Mouse (Mus musculus): Measurements from ENCODE around the gene Fam208a. TPM values are rescaled to one million over a fixed set of nuclear protein-coding genes. Genes with fewer than 3 reads are reported as not detected.

The Fam208a gene
- polyA plus RNA-seq, 1 experiment from 2014 or later, result 22.8 TPM

DNA sequence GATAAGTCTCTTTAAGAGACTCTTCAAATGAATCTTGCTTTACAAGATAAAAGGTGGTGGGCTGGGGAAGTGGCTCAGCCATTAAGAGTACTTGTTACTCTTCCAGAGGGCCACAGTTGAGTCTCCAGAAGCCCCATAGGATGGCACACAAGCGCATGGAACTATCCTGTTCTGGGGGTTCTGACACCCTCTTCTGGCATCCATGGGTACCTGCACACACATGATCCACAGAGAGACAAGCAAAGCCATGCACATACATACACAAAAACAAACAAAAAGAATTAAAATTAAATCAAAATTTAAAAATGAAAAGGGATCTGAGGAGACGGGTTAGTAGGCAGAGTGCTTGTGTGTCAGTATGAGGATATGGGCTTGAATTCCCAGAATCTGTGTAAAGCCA lies 36.0 kb upstream of the Fam208a start:
- no peak overlapping the region for H3K27ac ChIP-seq (ENCODE audit: low read length)
- H3K9ac ChIP-seq (replicated peaks; ENCODE audit: low read depth, low read length), result no peak overlapping the region
- H3K36me3 ChIP-seq (ENCODE audit: control insufficient read depth, insufficient read depth, low read length), result no peaks in the 10 kb centered on the region
- H3K4me3 ChIP-seq (ENCODE audit: low read depth, low read length), result no peak overlapping the region
- H3K4me2 ChIP-seq (replicated peaks; ENCODE audit: low read depth, low read length), result no peak overlapping the region
- H3K27me3 ChIP-seq (ENCODE audit: control insufficient read depth, insufficient read depth, low read length), result no peaks in the 10 kb centered on the region
- 0 out of 2 replicates have a peak, but pooled peaks cover 2% of the 10 kb centered on the region for H3K4me1 ChIP-seq (ENCODE audit: control insufficient read depth, insufficient read depth, low read length)
- 87% methylated on average over 2 of the region's 2 CpGs for WGBS
- ATAC-seq (ENCODE audit: insufficient number of reproducible peaks, insufficient read depth, low FRiP score, low read depth), result no peak
- no peaks in the 10 kb centered on the region for H3K9me3 ChIP-seq (ENCODE audit: control insufficient read depth, low read depth, low read length)

DNA sequence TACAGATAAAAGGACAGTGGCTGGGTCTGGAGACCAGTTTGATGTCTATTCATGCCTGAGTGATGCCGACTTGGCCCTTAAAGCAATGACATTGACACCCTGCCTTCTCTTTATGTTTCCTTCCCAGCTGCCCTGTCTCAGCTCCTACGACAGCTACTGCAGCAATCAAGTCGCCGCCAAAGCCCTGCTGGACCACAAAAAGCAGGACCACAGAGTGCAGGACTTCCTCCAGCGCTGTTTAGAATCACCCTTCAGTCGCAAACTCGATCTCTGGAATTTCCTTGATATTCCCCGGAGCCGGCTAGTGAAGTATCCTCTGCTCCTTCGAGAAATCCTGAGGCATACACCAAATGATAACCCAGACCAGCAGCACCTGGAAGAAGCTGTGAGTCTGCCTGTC lies 34.8 kb upstream of the Fam208a start:
- 50% methylated on average over 10 of the region's 10 CpGs for WGBS
- ATAC-seq (ENCODE audit: insufficient number of reproducible peaks, insufficient read depth, low FRiP score, low read depth), result no peak

DNA sequence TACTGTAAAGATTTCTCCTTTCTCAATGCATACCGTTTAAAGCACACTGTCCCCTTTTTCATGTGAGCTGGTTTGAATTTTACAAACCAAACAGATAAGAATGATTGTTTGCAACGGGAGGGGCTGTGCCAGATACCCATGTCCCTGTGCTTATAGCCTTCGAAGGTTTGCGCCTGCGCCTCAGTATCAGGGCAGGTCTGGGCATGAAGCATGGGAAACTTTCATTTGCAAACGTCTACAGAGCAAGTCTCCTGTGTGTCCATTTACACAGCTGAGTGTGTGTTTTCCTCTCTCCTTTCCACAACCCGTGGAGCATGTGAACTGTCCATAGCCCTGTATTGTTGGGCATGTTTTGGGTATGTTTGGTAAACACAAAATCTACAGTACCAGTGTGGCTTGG lies 32.2 kb upstream of the Fam208a start:
- ATAC-seq (ENCODE audit: insufficient number of reproducible peaks, insufficient read depth, low FRiP score, low read depth), result no peak
- Histone ChIP-seq H3K4me2 (replicated peaks; ENCODE audit: low read depth, low read length) (no peak overlapping the region), H3K36me3 (ENCODE audit: control insufficient read depth, insufficient read depth, low read length) (no peaks in the 10 kb centered on the region), H3K9ac (replicated peaks; ENCODE audit: low read depth, low read length) (no peak overlapping the region), H3K27me3 (ENCODE audit: control insufficient read depth, insufficient read depth, low read length) (no peaks in the 10 kb centered on the region), H3K4me1 (ENCODE audit: control insufficient read depth, insufficient read depth, low read length) (0 out of 2 replicates have a peak, but pooled peaks cover 2% of the 10 kb centered on the region), H3K27ac (ENCODE audit: low read length) (no peak overlapping the region), H3K9me3 (ENCODE audit: control insufficient read depth, low read depth, low read length) (no peaks in the 10 kb centered on the region), H3K4me3 (ENCODE audit: low read depth, low read length) (no peak overlapping the region)
- 66% methylated on average over 7 of the region's 7 CpGs for WGBS

More for the DNA sequence above, 34.8 kb upstream of the Fam208a start:
- no peaks in the 10 kb centered on the region for H3K9me3 ChIP-seq (ENCODE audit: control insufficient read depth, low read depth, low read length)
- no peaks in the 10 kb centered on the region for H3K27me3 ChIP-seq (ENCODE audit: control insufficient read depth, insufficient read depth, low read length)
- H3K4me3 ChIP-seq (ENCODE audit: low read depth, low read length), result no peak overlapping the region
- H3K9ac ChIP-seq (replicated peaks; ENCODE audit: low read depth, low read length), result no peak overlapping the region
- H3K27ac ChIP-seq (ENCODE audit: low read length), result no peak overlapping the region
- 0 out of 2 replicates have a peak, but pooled peaks cover 2% of the 10 kb centered on the region for H3K4me1 ChIP-seq (ENCODE audit: control insufficient read depth, insufficient read depth, low read length)
- H3K36me3 ChIP-seq (ENCODE audit: control insufficient read depth, insufficient read depth, low read length), result no peaks in the 10 kb centered on the region
- H3K4me2 ChIP-seq (replicated peaks; ENCODE audit: low read depth, low read length), result no peak overlapping the region

DNA sequence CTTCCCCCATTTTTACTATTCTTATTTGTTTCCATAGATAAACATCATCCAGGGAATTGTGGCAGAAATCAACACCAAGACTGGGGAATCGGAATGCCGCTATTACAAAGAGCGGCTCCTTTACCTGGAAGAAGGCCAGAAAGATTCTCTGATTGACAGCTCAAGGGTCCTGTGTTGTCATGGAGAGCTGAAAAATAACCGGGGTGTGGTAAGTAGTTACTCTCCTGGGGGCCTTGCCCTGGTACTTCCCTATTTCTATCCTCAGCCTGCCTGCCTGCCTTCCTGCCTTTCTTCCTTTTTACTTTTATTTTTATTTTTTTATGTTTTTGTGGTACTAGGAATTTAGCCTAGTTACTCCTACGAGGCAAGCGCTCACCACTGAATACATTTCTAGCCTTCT lies 31.1 kb upstream of the Fam208a start:
- Histone ChIP-seq H3K9ac (replicated peaks; ENCODE audit: low read depth, low read length) (no peak overlapping the region), H3K4me2 (replicated peaks; ENCODE audit: low read depth, low read length) (no peak overlapping the region), H3K36me3 (ENCODE audit: control insufficient read depth, insufficient read depth, low read length) (no peaks in the 10 kb centered on the region), H3K27me3 (ENCODE audit: control insufficient read depth, insufficient read depth, low read length) (no peaks in the 10 kb centered on the region), H3K4me3 (ENCODE audit: low read depth, low read length) (no peak overlapping the region), H3K9me3 (ENCODE audit: control insufficient read depth, low read depth, low read length) (no peaks in the 10 kb centered on the region), H3K27ac (ENCODE audit: low read length) (no peak overlapping the region), H3K4me1 (ENCODE audit: control insufficient read depth, insufficient read depth, low read length) (no peaks in the 10 kb centered on the region)
- 90% methylated on average over 6 of the region's 6 CpGs for WGBS
- no peak for ATAC-seq (ENCODE audit: insufficient number of reproducible peaks, insufficient read depth, low FRiP score, low read depth)

DNA sequence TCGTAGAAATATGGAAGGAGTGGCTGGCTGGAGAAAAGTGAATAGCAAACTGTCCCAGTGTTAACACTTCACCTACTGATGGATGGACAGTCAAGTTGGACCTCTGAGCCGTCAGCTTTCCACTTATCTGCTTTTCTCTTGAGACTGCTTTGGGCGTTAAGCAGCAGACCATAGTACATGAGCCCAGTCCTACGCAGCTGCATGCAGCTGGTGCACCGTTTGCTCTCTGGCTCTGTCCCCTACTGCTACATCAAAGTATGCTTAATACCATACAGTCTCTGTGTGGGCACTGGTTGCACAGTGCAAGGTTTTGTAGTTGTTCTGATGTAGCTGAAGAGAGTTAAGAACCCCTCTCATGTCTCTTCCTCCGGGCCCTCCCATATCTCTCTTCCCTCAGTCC lies 28.1 kb upstream of the Fam208a start:
- H3K4me1 ChIP-seq (ENCODE audit: control insufficient read depth, insufficient read depth, low read length), result no peaks in the 10 kb centered on the region
- ATAC-seq (ENCODE audit: insufficient number of reproducible peaks, insufficient read depth, low FRiP score, low read depth), result peak; percentile 18; the same call in 1 of the 2 replicates
- whole genome bisulfite sequencing, result 67% methylated on average over 6 of the region's 6 CpGs
- no peak overlapping the region for H3K27ac ChIP-seq (ENCODE audit: low read length)
- H3K36me3 ChIP-seq (ENCODE audit: control insufficient read depth, insufficient read depth, low read length), result no peaks in the 10 kb centered on the region
- H3K4me2 ChIP-seq (replicated peaks; ENCODE audit: low read depth, low read length), result no peak overlapping the region
- no peaks in the 10 kb centered on the region for H3K9me3 ChIP-seq (ENCODE audit: control insufficient read depth, low read depth, low read length)
- H3K9ac ChIP-seq (replicated peaks; ENCODE audit: low read depth, low read length), result no peak overlapping the region
- no peak overlapping the region for H3K4me3 ChIP-seq (ENCODE audit: low read depth, low read length)
- no peaks in the 10 kb centered on the region for H3K27me3 ChIP-seq (ENCODE audit: control insufficient read depth, insufficient read depth, low read length)

DNA sequence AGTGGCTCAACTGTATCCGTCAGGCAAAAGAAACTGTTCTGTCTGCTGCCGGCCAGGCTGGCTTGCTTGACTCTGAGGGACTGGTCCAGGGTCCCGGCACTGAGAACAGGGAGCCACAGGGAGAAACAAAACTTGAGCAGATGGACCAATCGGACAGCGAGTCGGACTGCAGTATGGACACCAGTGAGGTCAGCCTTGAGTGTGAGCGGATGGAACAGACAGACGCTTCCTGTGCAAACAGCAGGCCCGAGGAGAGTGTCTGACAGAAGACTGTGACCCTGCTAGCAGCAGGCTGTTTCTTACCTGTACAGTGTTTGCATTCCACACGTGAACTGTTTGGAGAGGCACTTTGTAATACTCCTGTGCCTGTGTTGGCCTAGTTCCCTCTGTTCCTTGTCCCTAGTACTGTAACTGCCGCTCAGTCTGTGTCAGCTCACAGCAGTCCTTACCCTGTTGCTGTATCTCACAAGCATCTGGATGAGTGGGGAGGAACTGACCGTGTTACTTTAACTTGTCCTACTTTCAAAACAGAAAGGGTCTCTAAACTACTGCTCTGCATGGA lies 26.8 kb upstream of the Fam208a start:
- Histone ChIP-seq H3K27me3 (ENCODE audit: control insufficient read depth, insufficient read depth, low read length) (no peaks in the 10 kb centered on the region), H3K9ac (replicated peaks; ENCODE audit: low read depth, low read length) (no peak overlapping the region), H3K27ac (ENCODE audit: low read length) (peak overlapping the region; percentile 21; the same call in 1 of the 2 replicates), H3K4me2 (replicated peaks; ENCODE audit: low read depth, low read length) (no peak overlapping the region), H3K9me3 (ENCODE audit: control insufficient read depth, low read depth, low read length) (no peaks in the 10 kb centered on the region; the same call in 1 of the 2 replicates), H3K36me3 (ENCODE audit: control insufficient read depth, insufficient read depth, low read length) (no peaks in the 10 kb centered on the region), H3K4me3 (ENCODE audit: low read depth, low read length) (no peak overlapping the region), H3K4me1 (ENCODE audit: control insufficient read depth, insufficient read depth, low read length) (no peaks in the 10 kb centered on the region)
- WGBS, result 72% methylated on average over 12 of the region's 12 CpGs
- ATAC-seq (ENCODE audit: insufficient number of reproducible peaks, insufficient read depth, low FRiP score, low read depth), result 0 out of 2 replicates have a peak, but pooled peaks have one; percentile 14

DNA sequence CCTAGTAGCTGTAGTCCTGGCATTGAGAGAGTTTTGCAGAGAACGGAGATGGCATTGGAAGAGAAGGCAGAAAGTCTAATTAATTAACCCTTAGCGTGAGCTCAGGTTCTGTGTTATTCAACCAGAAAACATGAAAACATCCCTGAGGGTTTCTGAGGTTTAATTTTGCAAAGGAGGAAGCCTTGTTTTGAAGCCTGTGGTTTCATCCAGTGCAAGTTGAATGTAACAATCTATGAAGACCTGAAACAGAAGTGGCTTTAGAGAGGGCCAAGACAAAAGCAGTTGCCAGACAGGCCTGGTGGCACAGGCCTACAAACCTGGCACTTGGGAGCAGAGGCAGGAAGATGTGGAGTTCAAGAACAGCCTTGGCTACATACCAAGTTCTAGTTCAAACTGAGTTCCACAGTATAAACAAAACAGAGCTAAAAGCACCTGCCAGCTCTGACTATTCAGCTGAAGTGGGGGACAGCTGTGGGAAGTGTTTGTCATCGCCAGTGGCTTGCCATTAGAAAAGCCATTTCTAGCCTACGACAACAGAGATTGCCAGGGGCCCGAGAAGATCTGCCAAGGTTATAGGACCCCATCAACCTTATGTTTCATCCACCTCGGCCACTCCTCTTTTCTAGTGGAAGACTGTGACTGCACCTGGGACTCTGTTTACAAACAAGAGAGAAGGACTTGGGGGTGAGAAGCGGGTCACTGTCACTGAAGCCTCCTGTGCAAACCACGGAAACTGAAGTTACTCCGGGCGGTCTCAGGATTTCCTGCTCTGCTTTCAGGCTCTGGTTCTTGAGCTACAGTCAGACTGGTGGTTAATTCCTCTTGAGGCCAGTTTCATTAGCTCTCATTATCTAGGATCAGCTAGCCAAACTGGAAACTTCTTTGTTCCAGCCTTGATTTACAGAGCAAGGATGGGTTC lies 26.0 kb upstream of the Fam208a start:
- no peaks in the 10 kb centered on the region; the same call in 1 of the 2 replicates for H3K9me3 ChIP-seq (ENCODE audit: control insufficient read depth, low read depth, low read length)
- whole genome bisulfite sequencing, result 70% methylated on average over 10 of the region's 10 CpGs

DNA sequence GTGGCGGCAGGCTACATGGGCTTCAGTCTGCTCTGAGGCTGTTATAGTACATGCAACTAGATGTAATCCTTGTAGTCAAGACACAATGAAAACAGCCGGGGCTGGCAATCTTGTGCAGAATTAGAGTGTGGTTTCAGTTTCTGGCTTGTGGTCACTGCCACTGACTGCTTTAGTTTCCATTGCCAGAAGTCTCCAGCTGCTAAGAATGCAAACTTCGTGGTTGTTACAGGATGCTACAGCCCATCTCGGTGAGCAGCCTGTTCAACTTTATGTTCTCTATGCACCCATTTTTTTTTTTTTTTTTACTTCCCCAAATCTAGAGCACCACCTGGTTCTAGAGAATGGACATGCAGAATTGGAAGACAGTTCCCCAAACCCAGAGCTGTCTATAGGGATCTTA lies 23.2 kb upstream of the Fam208a start:
- Histone ChIP-seq H3K4me2 (replicated peaks; ENCODE audit: low read depth, low read length) (no peak overlapping the region), H3K36me3 (ENCODE audit: control insufficient read depth, insufficient read depth, low read length) (no peaks in the 10 kb centered on the region), H3K27me3 (ENCODE audit: control insufficient read depth, insufficient read depth, low read length) (no peaks in the 10 kb centered on the region), H3K4me3 (ENCODE audit: low read depth, low read length) (no peak overlapping the region), H3K9me3 (ENCODE audit: control insufficient read depth, low read depth, low read length) (no peaks in the 10 kb centered on the region; the same call in 1 of the 2 replicates), H3K9ac (replicated peaks; ENCODE audit: low read depth, low read length) (no peak overlapping the region), H3K4me1 (ENCODE audit: control insufficient read depth, insufficient read depth, low read length) (no peaks in the 10 kb centered on the region), H3K27ac (ENCODE audit: low read length) (no peak overlapping the region)
- 87% methylated on average over 4 of the region's 4 CpGs for WGBS
- ATAC-seq (ENCODE audit: insufficient number of reproducible peaks, insufficient read depth, low FRiP score, low read depth), result no peak

More for the DNA sequence above, 26.0 kb upstream of the Fam208a start:
- no peaks in the 10 kb centered on the region for H3K36me3 ChIP-seq (ENCODE audit: control insufficient read depth, insufficient read depth, low read length)
- no peak overlapping the region for H3K4me3 ChIP-seq (ENCODE audit: low read depth, low read length)
- H3K4me2 ChIP-seq (replicated peaks; ENCODE audit: low read depth, low read length), result no peak overlapping the region
- no peaks in the 10 kb centered on the region for H3K27me3 ChIP-seq (ENCODE audit: control insufficient read depth, insufficient read depth, low read length)
- no peak for ATAC-seq (ENCODE audit: insufficient number of reproducible peaks, insufficient read depth, low FRiP score, low read depth)
- H3K4me1 ChIP-seq (ENCODE audit: control insufficient read depth, insufficient read depth, low read length), result no peaks in the 10 kb centered on the region
- no peak overlapping the region for H3K9ac ChIP-seq (replicated peaks; ENCODE audit: low read depth, low read length)
- peak overlapping the region; percentile 21; the same call in 1 of the 2 replicates for H3K27ac ChIP-seq (ENCODE audit: low read length)
